Mouse (Mus musculus) stomach, embryonic 14.5 days (tissue): ENCODE data around the gene Capn15. TPM values are rescaled to one million over a fixed set of nuclear protein-coding genes. Genes with fewer than 3 reads are reported as not detected.

Experiments
- ATAC-seq: fragments of 200-750 bp; cut with Nextera tagmentation; 2 replicates; pipeline ENCODE4 v1.8.0; 2017; ENCODE audit warnings: low read depth, moderate TSS enrichment; ENCODE audit not compliant: insufficient number of reproducible peaks, insufficient read depth, low FRiP score
- H3K27ac ChIP-seq: fragments of 300-500 bp; sonication (generic); 2 replicates; pipeline ENCODE4 v1.5.1; 2014; ENCODE audit warnings: mild to moderate bottlenecking, low read length, moderate library complexity, mixed read lengths
- H3K27me3 ChIP-seq: fragments of 300-500 bp; sonication (generic); 2 replicates; pipeline ENCODE4 v1.6.1; 2014; ENCODE audit warnings: low read length, control low read depth, mixed read lengths; ENCODE audit not compliant: control insufficient read depth, insufficient read depth
- H3K36me3 ChIP-seq: fragments of 300-500 bp; sonication (generic); 2 replicates; pipeline ENCODE4 v1.6.1; 2014; ENCODE audit warnings: mild to moderate bottlenecking, control low read depth, low read length, moderate library complexity, mixed read lengths; ENCODE audit not compliant: control insufficient read depth, insufficient read depth
- H3K4me1 ChIP-seq: fragments of 300-500 bp; sonication (generic); 2 replicates; pipeline ENCODE4 v1.6.1; 2014; ENCODE audit warnings: low read length, control low read depth, mixed read lengths; ENCODE audit not compliant: control insufficient read depth, insufficient read depth
- H3K4me2 ChIP-seq: fragments of 300-500 bp; sonication (generic); replicated peaks from 2 replicates; pipeline ENCODE4 v1.6.1; 2014; ENCODE audit warnings: low read depth, low read length, control low read depth
- H3K4me3 ChIP-seq: fragments of 300-500 bp; sonication (generic); 2 replicates; pipeline ENCODE4 v1.5.1; 2014; ENCODE audit warnings: low read depth, low read length, control low read depth
- H3K9ac ChIP-seq: fragments of 300-500 bp; sonication (generic); replicated peaks from 2 replicates; pipeline ENCODE4 v1.6.1; 2014; ENCODE audit warnings: low read depth, mild to moderate bottlenecking, control low read depth, low read length, moderate library complexity, mixed read lengths
- H3K9me3 ChIP-seq: fragments of 300-500 bp; sonication (generic); 2 replicates; pipeline ENCODE4 v1.6.1; 2016; ENCODE audit warnings: low read depth, low read length, control low read depth; ENCODE audit not compliant: control insufficient read depth
- WGBS: fragments of 180-500 bp; shearing (Covaris S2); extraction: QIAGEN DNeasy Blood & Tissue Kit; methylation state at CpG from one replicate; pipeline ENCODE4 v1.1.7; 2014; 5-methylcytosine and 5-hydroxymethylcytosine counted together
- polyA plus RNA-seq: library from polyadenylated mRNA; unstranded; fragments of >200 nt; fragmentation: Nextera tagmentation; extraction: Ambion mirVana; gene quantifications from 2 replicates; pipeline ENCODE4 v1.2.1, GENCODE M21; 2014

Gene Capn15
- polyA plus RNA-seq, 1 experiment from 2014 or later, result 23.9 TPM

GRCm38 (mm10) chr17:25918037-25918750 is 67.4 kb downstream of the Capn15 start:
- ATAC-seq, result no peak
- peak overlapping the region; percentile 97 for H3K4me3 ChIP-seq
- WGBS, result 81% methylated on average over 9 of the region's 9 CpGs
- H3K4me1 ChIP-seq, result peaks cover 11% of the 10 kb centered on the region
- peaks cover 5% of the 10 kb centered on the region; the same call in 1 of the 2 replicates for H3K36me3 ChIP-seq
- peak overlapping the region; percentile 75 for H3K9ac ChIP-seq
- H3K9me3 ChIP-seq, result no peaks in the 10 kb centered on the region
- no peaks in the 10 kb centered on the region for H3K27me3 ChIP-seq
- H3K27ac ChIP-seq, result no peak overlapping the region
- peak overlapping the region; percentile 89 for H3K4me2 ChIP-seq

- no peaks in the 10 kb centered on the region for H3K27me3 ChIP-seq
- H3K36me3 ChIP-seq, result peaks cover 5% of the 10 kb centered on the region; the same call in 1 of the 2 replicates
- no peak overlapping the region for H3K9ac ChIP-seq
- peaks cover 11% of the 10 kb centered on the region for H3K4me1 ChIP-seq
- H3K4me3 ChIP-seq, result no peak overlapping the region
- ATAC-seq, result no peak
- 71% methylated on average over 8 of the region's 8 CpGs for WGBS
- no peaks in the 10 kb centered on the region for H3K9me3 ChIP-seq
- no peak overlapping the region for H3K27ac ChIP-seq
- H3K4me2 ChIP-seq, result 0 out of 2 replicates have a peak overlapping the region, but pooled peaks have one; percentile 10
Observed at GRCm38 (mm10) chr17:25916931-25917647, 68.5 kb downstream of the Capn15 start.

- no peaks in the 10 kb centered on the region for H3K27me3 ChIP-seq
- no peak overlapping the region for H3K4me2 ChIP-seq
- 75% methylated on average over 4 of the region's 4 CpGs for whole genome bisulfite sequencing
- H3K4me1 ChIP-seq, result peaks cover 11% of the 10 kb centered on the region
- H3K27ac ChIP-seq, result no peak overlapping the region
- peaks cover 5% of the 10 kb centered on the region; the same call in 1 of the 2 replicates for H3K36me3 ChIP-seq
- no peaks in the 10 kb centered on the region for H3K9me3 ChIP-seq
- ATAC-seq, result no peak
- H3K4me3 ChIP-seq, result no peak overlapping the region
- H3K9ac ChIP-seq, result no peak overlapping the region
Observed at GRCm38 (mm10) chr17:25914295-25914694, 71.3 kb downstream of the Capn15 start.

- no peaks in the 10 kb centered on the region for H3K9me3 ChIP-seq
- H3K9ac ChIP-seq, result no peak overlapping the region
- H3K27ac ChIP-seq, result no peak overlapping the region
- H3K4me1 ChIP-seq, result peaks cover 11% of the 10 kb centered on the region
- ATAC-seq, result no peak
- no peak overlapping the region for H3K4me3 ChIP-seq
- WGBS, result 80% methylated on average over 1 of the region's 1 CpGs
- peaks cover 5% of the 10 kb centered on the region; the same call in 1 of the 2 replicates for H3K36me3 ChIP-seq
- H3K4me2 ChIP-seq, result no peak overlapping the region
- H3K27me3 ChIP-seq, result no peaks in the 10 kb centered on the region
Observed at GRCm38 (mm10) chr17:25913877-25914275, 71.7 kb downstream of the Capn15 start.

DNA sequence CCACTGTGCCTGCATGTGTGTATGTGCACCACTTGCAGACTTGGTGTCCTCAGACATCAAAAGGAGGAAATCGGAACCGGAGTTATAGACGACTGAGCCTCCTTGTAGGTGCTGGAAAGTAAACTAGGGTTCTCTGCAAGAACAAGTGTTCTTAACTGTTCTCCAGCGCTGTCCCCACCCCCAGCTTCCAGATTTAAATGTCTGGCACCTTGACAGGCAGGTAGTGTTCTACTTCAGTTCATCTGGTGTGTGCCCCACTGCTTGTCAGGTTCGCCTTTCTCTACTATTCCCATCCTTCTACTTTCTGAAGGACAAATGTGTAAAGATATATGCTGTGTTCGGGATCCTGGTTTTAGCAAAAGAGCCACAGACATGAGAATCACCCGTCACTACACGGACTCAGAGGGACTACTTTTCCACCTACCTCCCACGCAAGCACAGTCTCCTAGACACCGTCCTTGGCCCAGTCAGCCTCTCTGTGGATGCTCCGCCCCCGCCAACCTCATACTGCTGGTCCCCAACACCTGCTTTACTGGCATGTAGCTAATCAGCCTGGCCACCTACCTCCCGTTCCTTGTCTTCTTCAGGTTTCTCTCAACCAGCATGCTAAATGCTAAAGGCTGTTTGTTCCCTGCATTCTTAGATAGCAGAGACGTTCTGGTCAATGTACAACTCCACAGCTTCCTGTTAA is 72.3 kb downstream of the Capn15 start:
- Histone ChIP-seq H3K4me2 (no peak overlapping the region), H3K27me3 (no peaks in the 10 kb centered on the region), H3K36me3 (peaks cover 5% of the 10 kb centered on the region; the same call in 1 of the 2 replicates), H3K9me3 (no peaks in the 10 kb centered on the region), H3K9ac (no peak overlapping the region), H3K4me3 (no peak overlapping the region), H3K4me1 (peaks cover 8% of the 10 kb centered on the region), H3K27ac (no peak overlapping the region)
- 85% methylated on average over 14 of the region's 14 CpGs for WGBS
- ATAC-seq, result no peak

DNA sequence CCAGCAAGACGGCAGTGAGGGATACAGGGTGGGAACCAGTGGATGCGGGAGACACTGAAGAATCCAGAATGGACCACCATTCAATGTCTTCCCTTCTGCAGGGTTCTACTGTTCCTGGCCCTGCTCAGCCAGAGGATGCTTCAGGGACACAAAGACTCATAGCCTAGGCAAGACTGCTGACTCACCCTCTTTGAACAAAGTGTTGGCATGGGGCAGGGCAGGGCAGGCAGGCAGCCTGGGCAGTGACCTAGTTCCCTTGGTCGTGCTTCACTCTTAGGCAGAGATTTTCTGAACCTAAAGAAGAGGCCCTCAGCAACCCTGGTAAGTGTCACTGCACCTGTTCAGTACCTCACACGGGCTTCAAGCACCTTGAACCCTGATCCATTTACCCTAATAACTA is 73.8 kb downstream of the Capn15 start:
- Histone ChIP-seq H3K4me2 (no peak overlapping the region), H3K27me3 (no peaks in the 10 kb centered on the region), H3K4me1 (no peaks in the 10 kb centered on the region), H3K9ac (no peak overlapping the region), H3K9me3 (no peaks in the 10 kb centered on the region), H3K4me3 (no peak overlapping the region), H3K27ac (no peak overlapping the region), H3K36me3 (peaks cover 6% of the 10 kb centered on the region; the same call in 1 of the 2 replicates)
- 88% methylated on average over 4 of the region's 4 CpGs for WGBS
- no peak for ATAC-seq

Other genes with a start within 250 kb of the Capn15 start
- gene Mslnl, start 249.8 kb downstream of the Capn15 start, polyA plus RNA-seq, result not detected in 2 replicates
- 29.5 and 36.0 TPM in 2 replicates for gene Msln, start 231.4 kb downstream of the Capn15 start, polyA plus RNA-seq
- 26.0 and 29.0 TPM in 2 replicates for gene Narfl, start 212.0 kb downstream of the Capn15 start, polyA plus RNA-seq
- 76.8 and 76.9 TPM in 2 replicates for gene Haghl, start 200.1 kb downstream of the Capn15 start, polyA plus RNA-seq
- 0.30 TPM in 1 of 2 replicates, not detected in the other for gene Ccdc78, start 199.2 kb downstream of the Capn15 start, polyA plus RNA-seq
- gene Fam173a, start 192.9 kb downstream of the Capn15 start, polyA plus RNA-seq, result 109 and 110 TPM in 2 replicates
- gene AC134908.4, start 190.1 kb downstream of the Capn15 start, polyA plus RNA-seq, result not detected in 2 replicates
- gene Metrn, start 188.7 kb downstream of the Capn15 start, polyA plus RNA-seq, result 6.9 and 8.7 TPM in 2 replicates
- 4.5 and 4.6 TPM in 2 replicates for gene Fbxl16, start 176.7 kb downstream of the Capn15 start, polyA plus RNA-seq
- 25.3 and 28.3 TPM in 2 replicates for gene Wdr24, start 162.2 kb downstream of the Capn15 start, polyA plus RNA-seq
- 41.9 and 44.4 TPM in 2 replicates for gene Jmjd8, start 156.9 kb downstream of the Capn15 start, polyA plus RNA-seq
- gene Stub1, start 152.4 kb downstream of the Capn15 start, polyA plus RNA-seq, result 321 and 347 TPM in 2 replicates
- gene Rhbdl1, start 148.5 kb downstream of the Capn15 start, polyA plus RNA-seq, result 2.7 and 3.2 TPM in 2 replicates
- gene Gm20683, start 144.0 kb downstream of the Capn15 start, polyA plus RNA-seq, result 1.4 and 2.1 TPM in 2 replicates
- 11.2 and 13.6 TPM in 2 replicates for gene Rhot2, start 140.9 kb downstream of the Capn15 start, polyA plus RNA-seq
- gene Wdr90, start 124.3 kb downstream of the Capn15 start, polyA plus RNA-seq, result 20.1 and 22.5 TPM in 2 replicates
- 23.2 and 23.3 TPM in 2 replicates for gene Mcrip2, start 117.0 kb downstream of the Capn15 start, polyA plus RNA-seq
- 66.9 and 67.5 TPM in 2 replicates for gene Mettl26, start 110.7 kb downstream of the Capn15 start, polyA plus RNA-seq
- 0.52 and 0.65 TPM in 2 replicates for gene Wfikkn1, start 104.9 kb downstream of the Capn15 start, polyA plus RNA-seq
- 17.0 and 17.2 TPM in 2 replicates for gene Rab40c, start 66.1 kb downstream of the Capn15 start, polyA plus RNA-seq
- gene Pigq, start 40.9 kb downstream of the Capn15 start, polyA plus RNA-seq, result 59.4 and 59.7 TPM in 2 replicates
- gene Nhlrc4, start 40.8 kb downstream of the Capn15 start, polyA plus RNA-seq, result 0.72 TPM in 1 of 2 replicates, not detected in the other
- gene A930017K11Rik, start 33.2 kb downstream of the Capn15 start, polyA plus RNA-seq, result 0.32 and 0.41 TPM in 2 replicates
- gene Rab11fip3, start 83.8 kb upstream of the Capn15 start, polyA plus RNA-seq, result 11.4 and 12.8 TPM in 2 replicates
- gene Decr2, start 104.5 kb upstream of the Capn15 start, polyA plus RNA-seq, result 34.9 and 40.4 TPM in 2 replicates
- 90.7 and 96.5 TPM in 2 replicates for gene Nme4, start 109.8 kb upstream of the Capn15 start, polyA plus RNA-seq
- gene Tmem8, start 127.5 kb upstream of the Capn15 start, polyA plus RNA-seq, result 2.9 and 3.9 TPM in 2 replicates
- 214 and 221 TPM in 2 replicates for gene Mrpl28, start 137.7 kb upstream of the Capn15 start, polyA plus RNA-seq
- gene Axin1, start 152.9 kb upstream of the Capn15 start, polyA plus RNA-seq, result 10.5 and 12.9 TPM in 2 replicates
- 2.3 and 6.5 TPM in 2 replicates for gene Pdia2, start 213.3 kb upstream of the Capn15 start, polyA plus RNA-seq
- gene Rgs11, start 217.2 kb upstream of the Capn15 start, polyA plus RNA-seq, result 18.3 and 19.3 TPM in 2 replicates
- 12.9 and 13.6 TPM in 2 replicates for gene Arhgdig, start 222.0 kb upstream of the Capn15 start, polyA plus RNA-seq